Mouse (Mus musculus) liver, embryonic 12.5 days (tissue): ENCODE results near the gene Kcnj9. TPM values are rescaled to one million over a fixed set of nuclear protein-coding genes. Genes with fewer than 3 reads are reported as not detected.

ENCODE experiments used
- ATAC-seq: fragments of 200-750 bp; cut with Nextera tagmentation; 2 replicates; pipeline ENCODE4 v1.8.0; 2017; ENCODE audit warnings: moderate number of reproducible peaks, mild to moderate bottlenecking, moderate library complexity
- H3K27ac ChIP-seq: fragments of 300-500 bp; sonication (generic); 2 replicates; pipeline ENCODE4 v1.5.1; 2016; ENCODE audit warnings: mild to moderate bottlenecking
- H3K27me3 ChIP-seq: fragments of 300-500 bp; sonication (generic); replicated peaks from 2 replicates; pipeline ENCODE4 v1.6.1; 2016; ENCODE audit warnings: mild to moderate bottlenecking, moderate library complexity
- H3K36me3 ChIP-seq: fragments of 300-500 bp; sonication (generic); 2 replicates; pipeline ENCODE4 v1.6.1; 2016; ENCODE audit warnings: mild to moderate bottlenecking, moderate library complexity
- H3K4me1 ChIP-seq: fragments of 300-500 bp; sonication (generic); 2 replicates; pipeline ENCODE4 v1.6.1; 2016
- H3K4me2 ChIP-seq: fragments of 300-500 bp; sonication (generic); 2 replicates; pipeline ENCODE4 v1.6.1; 2016; ENCODE audit warnings: mild to moderate bottlenecking, moderate library complexity
- H3K4me3 ChIP-seq: fragments of 300-500 bp; sonication (generic); 2 replicates; pipeline ENCODE4 v1.5.1; 2016; ENCODE audit warnings: mild to moderate bottlenecking, moderate library complexity
- H3K9ac ChIP-seq: fragments of 300-500 bp; sonication (generic); 2 replicates; pipeline ENCODE4 v1.6.1; 2016; ENCODE audit warnings: mild to moderate bottlenecking, moderate library complexity
- H3K9me3 ChIP-seq: fragments of 300-500 bp; sonication (generic); replicated peaks from 2 replicates; pipeline ENCODE4 v1.6.1; 2016; ENCODE audit warnings: mild to moderate bottlenecking, moderate library complexity
- WGBS: fragments of 180-500 bp; shearing (Covaris S2); methylation state at CpG from one replicate; pipeline ENCODE4 v1.1.7; 2016; ENCODE audit not compliant: insufficient replicate concordance; 5-methylcytosine and 5-hydroxymethylcytosine counted together
- polyA plus RNA-seq: library from polyadenylated mRNA; unstranded; fragments of >200 nt; fragmentation: Nextera tagmentation; extraction: Ambion mirVana; gene quantifications from 2 replicates; pipeline ENCODE4 v1.2.1, GENCODE M21; 2016

The Kcnj9 gene
- polyA plus RNA-seq, 1 experiment from 2014 or later = not detected

DNA sequence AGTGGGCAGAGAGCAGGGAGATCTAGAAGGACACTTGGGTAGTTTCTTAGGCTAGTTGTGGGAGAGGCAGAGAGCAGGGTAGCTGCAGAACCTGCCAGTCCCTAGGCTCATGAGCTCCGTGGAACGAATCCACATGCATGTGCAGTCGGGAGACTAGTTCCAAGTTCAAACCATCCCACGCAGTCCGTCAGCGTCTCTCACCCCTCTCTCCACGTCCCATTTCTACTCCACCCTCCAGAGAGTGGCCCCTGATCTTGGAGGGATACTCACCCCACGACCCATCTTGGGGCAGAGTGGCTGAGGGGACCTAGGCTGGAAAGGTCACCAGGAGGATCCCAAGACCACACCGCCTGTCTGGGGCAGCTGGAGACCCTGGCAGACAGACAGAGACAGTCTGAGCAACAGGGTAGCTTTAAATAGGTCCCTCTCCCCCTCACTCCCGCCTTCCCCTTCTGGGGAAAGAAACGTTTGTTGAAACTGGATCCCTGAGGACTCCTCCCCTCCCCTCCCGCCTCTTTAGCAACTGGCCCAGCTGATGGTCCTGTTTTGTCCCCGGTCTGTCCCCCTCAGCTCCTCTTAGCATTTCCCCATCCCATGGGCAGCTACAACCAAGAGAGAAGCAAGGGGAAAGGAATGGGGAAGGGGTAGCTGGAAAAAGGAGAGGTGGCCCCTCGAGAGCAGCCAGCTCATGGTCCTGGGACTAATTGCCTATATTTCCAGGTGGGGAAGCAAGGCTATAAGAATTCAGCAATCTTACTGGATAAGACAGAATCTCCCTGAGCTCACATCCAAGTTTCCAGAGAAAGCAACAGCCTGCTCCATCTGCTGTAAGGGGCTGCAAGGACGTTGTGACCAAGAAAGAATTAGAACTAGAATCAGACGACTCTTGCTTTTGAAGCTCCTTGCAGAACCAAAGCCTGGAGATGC is 31.2 kb downstream of the Kcnj9 start, which contains the start of gene Atp1a2:
Gene Atp1a2 (minus strand): TSS at position 454 of the 927 bp plus-strand sequence.
- Histone ChIP-seq H3K36me3 (no peaks in the 10 kb centered on the region), H3K4me1 (peaks cover 13% of the 10 kb centered on the region), H3K9ac (no peak within 1 kb of the TSS), H3K4me3 (no peak within 1 kb of the TSS), H3K27ac (no peak within 1 kb of the TSS), H3K9me3 (no peaks in the 10 kb centered on the region), H3K27me3 (peaks cover 93% of the 10 kb centered on the region), H3K4me2 (peak within 1 kb of the TSS; percentile 15; the same call in 1 of the 2 replicates)
- ATAC-seq = no peak
- 16% methylated on average over 16 of the region's 16 CpGs for WGBS

DNA sequence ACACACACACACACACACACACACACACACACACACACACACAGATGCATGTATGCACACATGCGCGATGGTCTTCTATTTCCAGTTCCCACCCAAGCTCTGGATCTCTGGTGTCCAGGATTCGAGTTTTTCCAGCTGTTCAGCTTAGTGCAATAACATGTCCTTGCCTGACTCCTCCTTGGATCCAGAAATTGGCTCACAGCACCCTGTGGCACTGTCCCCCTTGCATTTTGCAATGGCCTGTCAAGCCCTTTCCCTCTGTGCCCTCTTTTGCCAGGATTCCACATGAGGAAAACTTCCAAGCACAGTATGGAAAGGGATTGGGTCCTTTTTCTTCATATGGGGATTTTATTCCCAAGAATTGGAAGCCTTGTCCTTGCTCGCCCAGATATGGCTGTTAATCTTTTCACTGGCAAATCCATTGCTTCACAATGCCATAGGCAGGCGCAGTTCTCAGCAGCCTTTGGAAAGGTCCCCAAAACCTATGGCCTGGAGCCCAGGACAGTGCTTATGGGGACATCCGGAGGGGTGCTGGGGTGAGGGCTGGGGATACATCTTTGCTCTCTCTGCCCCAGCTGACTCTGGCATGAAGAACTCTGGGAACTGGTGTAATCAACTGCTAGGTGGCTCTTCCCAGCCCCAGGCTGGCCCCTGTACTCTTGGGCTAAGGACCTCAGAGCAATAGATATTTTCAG is 32.2 kb downstream of the Kcnj9 start:
- H3K27ac ChIP-seq = no peak overlapping the region
- peaks cover 84% of the 10 kb centered on the region for H3K27me3 ChIP-seq
- H3K4me3 ChIP-seq = no peak overlapping the region
- 61% methylated on average over 6 of the region's 6 CpGs for WGBS
- no peaks in the 10 kb centered on the region for H3K9me3 ChIP-seq
- H3K9ac ChIP-seq = no peak overlapping the region
- no peaks in the 10 kb centered on the region for H3K36me3 ChIP-seq
- H3K4me1 ChIP-seq = 0 out of 2 replicates have a peak, but pooled peaks cover 4% of the 10 kb centered on the region
- no peak for ATAC-seq
- H3K4me2 ChIP-seq = no peak overlapping the region

GRCm38 (mm10) chr1:172295751-172296197 is 33.3 kb downstream of the Kcnj9 start:
- Histone ChIP-seq H3K4me1 (0 out of 2 replicates have a peak, but pooled peaks cover 3% of the 10 kb centered on the region), H3K4me3 (no peak overlapping the region), H3K27ac (no peak overlapping the region), H3K9me3 (no peaks in the 10 kb centered on the region), H3K4me2 (no peak overlapping the region), H3K9ac (no peak overlapping the region), H3K27me3 (peaks cover 77% of the 10 kb centered on the region), H3K36me3 (no peaks in the 10 kb centered on the region)
- WGBS = 42% methylated on average over 4 of the region's 4 CpGs
- no peak for ATAC-seq

GRCm38 (mm10) chr1:172293449-172293848 is 35.7 kb downstream of the Kcnj9 start:
- no peak overlapping the region for H3K27ac ChIP-seq
- H3K36me3 ChIP-seq = no peaks in the 10 kb centered on the region
- H3K9ac ChIP-seq = no peak overlapping the region
- ATAC-seq = no peak
- 67% methylated on average over 11 of the region's 11 CpGs for WGBS
- no peak overlapping the region for H3K4me3 ChIP-seq
- no peak overlapping the region for H3K4me2 ChIP-seq
- H3K4me1 ChIP-seq = 0 out of 2 replicates have a peak, but pooled peaks cover 6% of the 10 kb centered on the region
- peaks cover 63% of the 10 kb centered on the region for H3K27me3 ChIP-seq
- H3K9me3 ChIP-seq = no peaks in the 10 kb centered on the region

GRCm38 (mm10) chr1:172292880-172293279 is 36.2 kb downstream of the Kcnj9 start:
- no peak for ATAC-seq
- Histone ChIP-seq H3K9me3 (no peaks in the 10 kb centered on the region), H3K4me2 (no peak overlapping the region), H3K4me3 (no peak overlapping the region), H3K4me1 (0 out of 2 replicates have a peak, but pooled peaks cover 6% of the 10 kb centered on the region), H3K9ac (no peak overlapping the region), H3K36me3 (no peaks in the 10 kb centered on the region), H3K27ac (no peak overlapping the region), H3K27me3 (peaks cover 57% of the 10 kb centered on the region)
- WGBS = 80% methylated on average over 2 of the region's 2 CpGs

- no peak overlapping the region for H3K4me2 ChIP-seq
- H3K27me3 ChIP-seq = peaks cover 43% of the 10 kb centered on the region
- no peak overlapping the region for H3K9ac ChIP-seq
- H3K4me3 ChIP-seq = no peak overlapping the region
- no peak for ATAC-seq
- WGBS = 45% methylated on average over 3 of the region's 3 CpGs
- H3K9me3 ChIP-seq = no peaks in the 10 kb centered on the region
- H3K27ac ChIP-seq = no peak overlapping the region
- no peaks in the 10 kb centered on the region for H3K36me3 ChIP-seq
- 0 out of 2 replicates have a peak, but pooled peaks cover 3% of the 10 kb centered on the region for H3K4me1 ChIP-seq
Observed at GRCm38 (mm10) chr1:172289617-172289946, 39.5 kb downstream of the Kcnj9 start.

- H3K27ac ChIP-seq = no peak overlapping the region
- 0 out of 2 replicates have a peak, but pooled peaks cover 3% of the 10 kb centered on the region for H3K4me1 ChIP-seq
- ATAC-seq = no peak
- H3K36me3 ChIP-seq = no peaks in the 10 kb centered on the region
- 75% methylated on average over 11 of the region's 11 CpGs for WGBS
- no peak overlapping the region for H3K4me3 ChIP-seq
- H3K9ac ChIP-seq = no peak overlapping the region
- no peak overlapping the region for H3K4me2 ChIP-seq
- H3K27me3 ChIP-seq = peaks cover 44% of the 10 kb centered on the region
- no peaks in the 10 kb centered on the region for H3K9me3 ChIP-seq
Observed at GRCm38 (mm10) chr1:172288900-172289616, 40.1 kb downstream of the Kcnj9 start.

GRCm38 (mm10) chr1:172286740-172287139 is 42.4 kb downstream of the Kcnj9 start:
- no peak for ATAC-seq
- no peaks in the 10 kb centered on the region for H3K36me3 ChIP-seq
- no peak overlapping the region for H3K4me3 ChIP-seq
- peaks cover 39% of the 10 kb centered on the region for H3K27me3 ChIP-seq
- no peaks in the 10 kb centered on the region for H3K9me3 ChIP-seq
- 0 out of 2 replicates have a peak, but pooled peaks cover 3% of the 10 kb centered on the region for H3K4me1 ChIP-seq
- 70% methylated on average over 5 of the region's 5 CpGs for WGBS
- H3K4me2 ChIP-seq = no peak overlapping the region
- H3K27ac ChIP-seq = no peak overlapping the region
- H3K9ac ChIP-seq = no peak overlapping the region

GRCm38 (mm10) chr1:172284221-172284620 is 44.9 kb downstream of the Kcnj9 start:
- Histone ChIP-seq H3K9me3 (no peaks in the 10 kb centered on the region), H3K27me3 (peaks cover 25% of the 10 kb centered on the region), H3K4me1 (no peaks in the 10 kb centered on the region), H3K27ac (no peak overlapping the region), H3K9ac (no peak overlapping the region), H3K4me2 (no peak overlapping the region), H3K36me3 (no peaks in the 10 kb centered on the region), H3K4me3 (no peak overlapping the region)
- no peak for ATAC-seq
- 75% methylated on average over 14 of the region's 14 CpGs for WGBS

DNA sequence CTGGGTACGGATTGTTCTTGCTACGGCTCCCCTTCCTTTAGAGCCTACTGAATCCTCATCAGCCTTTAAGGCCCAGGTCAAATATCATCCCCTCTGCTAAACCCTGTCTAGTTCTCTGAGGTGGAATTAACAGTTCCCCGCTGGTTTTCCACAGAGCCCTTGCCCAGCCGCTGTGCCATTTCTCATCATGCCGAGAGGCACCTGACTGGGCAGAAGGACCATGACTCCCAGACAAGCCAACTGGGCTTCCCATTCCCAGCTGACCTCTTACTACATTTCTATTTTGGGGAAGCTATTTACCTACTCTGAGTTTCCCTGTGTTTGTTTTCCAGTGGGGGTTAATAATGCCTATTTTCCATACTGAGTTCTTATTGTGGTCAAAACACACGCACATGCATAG is 46.0 kb downstream of the Kcnj9 start:
- no peak overlapping the region for H3K4me2 ChIP-seq
- H3K4me3 ChIP-seq = no peak overlapping the region
- peaks cover 25% of the 10 kb centered on the region for H3K27me3 ChIP-seq
- H3K27ac ChIP-seq = no peak overlapping the region
- H3K9me3 ChIP-seq = no peaks in the 10 kb centered on the region
- no peak overlapping the region for H3K9ac ChIP-seq
- ATAC-seq = no peak
- 74% methylated on average over 6 of the region's 6 CpGs for WGBS
- no peaks in the 10 kb centered on the region for H3K36me3 ChIP-seq
- H3K4me1 ChIP-seq = no peaks in the 10 kb centered on the region

- Histone ChIP-seq H3K27me3 (peaks cover 25% of the 10 kb centered on the region), H3K4me3 (no peak overlapping the region), H3K27ac (no peak overlapping the region), H3K9me3 (no peaks in the 10 kb centered on the region), H3K9ac (no peak overlapping the region), H3K4me1 (no peaks in the 10 kb centered on the region), H3K4me2 (no peak overlapping the region), H3K36me3 (no peaks in the 10 kb centered on the region)
- 66% methylated on average over 10 of the region's 10 CpGs for WGBS
- no peak for ATAC-seq
Observed at GRCm38 (mm10) chr1:172281522-172282254, 47.4 kb downstream of the Kcnj9 start.
